In genomic region chr2:152048981-152049441, GRCm38 (mm10) we compare ENCODE assay signal across 8 mouse cellular contexts. TPM values are rescaled to one million over a fixed set of nuclear protein-coding genes. Genes with fewer than 3 reads are reported as not detected.
DNase-seq lines count a peak whose midpoint lies in the region; ATAC-seq and TF ChIP-seq lines count a peak whose summit lies in the region.

No protein-coding gene starts in this region.

- H3K9me3 ChIP-seq in limb, embryonic 10.5 days (replicated peaks): no peaks in the 10 kb centered on the region
- H3K9me3 ChIP-seq in neural tube, embryonic 15.5 days (replicated peaks): no peaks in the 10 kb centered on the region

- WGBS in spleen, adult 2 months: 1% methylated on average over 24 of the region's 24 CpGs
- under 1% methylated on average over 24 of the region's 24 CpGs for WGBS in limb, embryonic 10.5 days
- under 1% methylated on average over 24 of the region's 24 CpGs for WGBS in neural tube, embryonic 15.5 days

- no peak for TF ChIP-seq CTCF in spleen, adult 2 months (IDR thresholded peaks at IDR 0.05; ENCODE audit: extremely low read depth, insufficient read depth, insufficient read length, insufficient replicate concordance)

- TF ChIP-seq POLR2A in spleen, adult 2 months (IDR thresholded peaks at IDR 0.05; ENCODE audit: low read depth, low read length): no peak

- no peak overlapping the region for H3K27ac ChIP-seq in spleen, adult 2 months (ENCODE audit: insufficient read depth, low read length)
- peak overlapping the region; percentile 84 for H3K27ac ChIP-seq in limb, embryonic 10.5 days
- H3K27ac ChIP-seq in neural tube, embryonic 15.5 days (replicated peaks): peak overlapping the region; percentile 68

- H3K4me2 ChIP-seq in neural tube, embryonic 15.5 days: peak overlapping the region; percentile 97

- peaks cover 23% of the 10 kb centered on the region for H3K27me3 ChIP-seq in spleen, adult 2 months (ENCODE audit: control insufficient read depth, insufficient read depth, low read length)
- peaks cover 99% of the 10 kb centered on the region for H3K27me3 ChIP-seq in limb, embryonic 10.5 days (ENCODE audit: low read depth, poor library complexity, severe bottlenecking)
- H3K27me3 ChIP-seq in neural tube, embryonic 15.5 days (replicated peaks): peaks cover 2% of the 10 kb centered on the region; the same call in 1 of the 2 replicates

- peak overlapping the region; percentile 68 for H3K9ac ChIP-seq in neural tube, embryonic 15.5 days (replicated peaks)

- no peaks in the 10 kb centered on the region for H3K36me3 ChIP-seq in spleen, adult 2 months (ENCODE audit: control insufficient read depth, insufficient read depth, low read length)
- no peaks in the 10 kb centered on the region for H3K36me3 ChIP-seq in limb, embryonic 10.5 days
- no peaks in the 10 kb centered on the region for H3K36me3 ChIP-seq in neural tube, embryonic 15.5 days

- ATAC-seq in neural tube, embryonic 15.5 days (ENCODE audit: low FRiP score): peak; percentile 23; the same call in 1 of the 2 replicates

- DNase-seq in adrenal gland, adult 2 months: peak; percentile 51
- no peak for DNase-seq in adrenal gland, adult 18-20 months (ENCODE audit: low spot score in 2 of 2)
- no peak for DNase-seq in spleen, adult 2 months (ENCODE audit: low read depth in 1 of 2, low spot score in 2 of 2)
- no peak for DNase-seq in spleen, postnatal 36 days (ENCODE audit: low spot score in 2 of 2)
- peak; percentile 66 for DNase-seq in limb, embryonic 10.5 days (ENCODE audit: low spot score)
- DNase-seq in layer of hippocampus, postnatal 36 days: no peak
- no peak for DNase-seq in lung, postnatal 14 days

- H3K4me1 ChIP-seq in spleen, adult 2 months (ENCODE audit: control insufficient read depth, insufficient read depth, insufficient read length): peaks cover 3% of the 10 kb centered on the region; the same call in 1 of the 2 replicates
- peaks cover 37% of the 10 kb centered on the region for H3K4me1 ChIP-seq in limb, embryonic 10.5 days
- peaks cover 47% of the 10 kb centered on the region for H3K4me1 ChIP-seq in neural tube, embryonic 15.5 days

- H3K4me3 ChIP-seq in spleen, adult 2 months (ENCODE audit: extremely low read depth, insufficient read depth, insufficient read length): peak overlapping the region; percentile 7; the same call in 1 of the 2 replicates
- peak overlapping the region; percentile 59 for H3K4me3 ChIP-seq in limb, embryonic 10.5 days
- H3K4me3 ChIP-seq in neural tube, embryonic 15.5 days (replicated peaks): peak overlapping the region; percentile 51

RNA-seq across cellular contexts. Expression of gene Scrt2, which starts 32.3 kb away (rescaled TPM):
- total RNA-seq in adrenal gland, adult 2 months (2021): under 1 TPM; 0.21 to 0.35 TPM
- polyA plus RNA-seq in adrenal gland, adult 2 months (2012; rRNA removed): 0.27 and 0.36 TPM in 2 replicates
- under 1 TPM; 0.36 to 0.58 TPM for total RNA-seq in adrenal gland, adult 18-20 months (2021)
- not detected in 2 replicates for polyA plus RNA-seq in spleen, adult 2 months (2012; rRNA removed)
- not detected in 2 replicates for polyA plus RNA-seq in limb, embryonic 10.5 days (2016; fragmentation: Nextera tagmentation; extraction: Ambion mirVana)
- 7.5 and 9.2 TPM in 2 replicates for polyA plus RNA-seq in neural tube, embryonic 15.5 days (2015; fragmentation: Nextera tagmentation; extraction: Ambion mirVana)
- total RNA-seq in layer of hippocampus, postnatal 36 days (2021): 10 to 100 TPM; 25.1 to 27.1 TPM

RNA-seq across cellular contexts. Expression of gene Slc52a3, which starts 52.7 kb away (rescaled TPM):
- 1 to 10 TPM; 3.1 to 5.4 TPM for total RNA-seq in adrenal gland, adult 2 months (2021)
- 5.7 and 6.9 TPM in 2 replicates for polyA plus RNA-seq in adrenal gland, adult 2 months (2012; rRNA removed)
- total RNA-seq in adrenal gland, adult 18-20 months (2021): 1 to 10 TPM; 3.9 to 5.6 TPM
- 2.1 and 2.9 TPM in 2 replicates for polyA plus RNA-seq in spleen, adult 2 months (2012; rRNA removed)
- 0.77 and 1.3 TPM in 2 replicates for polyA plus RNA-seq in limb, embryonic 10.5 days (2016; fragmentation: Nextera tagmentation; extraction: Ambion mirVana)
- polyA plus RNA-seq in neural tube, embryonic 15.5 days (2015; fragmentation: Nextera tagmentation; extraction: Ambion mirVana): 1.4 and 1.7 TPM in 2 replicates
- 1 to 10 TPM; 2.8 to 3.0 TPM for total RNA-seq in layer of hippocampus, postnatal 36 days (2021)

RNA-seq across cellular contexts. Expression of gene Srxn1, which starts 56.3 kb away (rescaled TPM):
- 100 to 1,000 TPM; 188 to 772 TPM for total RNA-seq in adrenal gland, adult 2 months (2021)
- 315 and 608 TPM in 2 replicates for polyA plus RNA-seq in adrenal gland, adult 2 months (2012; rRNA removed)
- 100 to 1,000 TPM; 547 to 673 TPM for total RNA-seq in adrenal gland, adult 18-20 months (2021)
- 13.3 and 15.2 TPM in 2 replicates for polyA plus RNA-seq in spleen, adult 2 months (2012; rRNA removed)
- polyA plus RNA-seq in limb, embryonic 10.5 days (2016; fragmentation: Nextera tagmentation; extraction: Ambion mirVana): 8.0 and 9.6 TPM in 2 replicates
- polyA plus RNA-seq in neural tube, embryonic 15.5 days (2015; fragmentation: Nextera tagmentation; extraction: Ambion mirVana): 25.8 and 27.7 TPM in 2 replicates
- total RNA-seq in layer of hippocampus, postnatal 36 days (2021): 10 to 100 TPM; 71.6 to 77.6 TPM

Comparison
In these comparisons a context has a peak if more than half of its experiments do, and no peak if none do; other contexts are left out.
1. DNase-seq: peak in adrenal gland, adult 2 months (single experiment) and limb, embryonic 10.5 days (single experiment); none in adrenal gland, adult 18-20 months (0 of 2), spleen, adult 2 months (0 of 2), spleen, postnatal 36 days (0 of 2), layer of hippocampus, postnatal 36 days (0 of 2) and lung, postnatal 14 days (single experiment).
2. H3K4me3 ChIP-seq: peak in every context shown above with its lines; median percentile 59 in limb, embryonic 10.5 days; 51 in neural tube, embryonic 15.5 days; 7 in spleen, adult 2 months.
3. RNA of gene Srxn1, which starts 56.3 kb away (polyA plus RNA-seq): 315 to 608 TPM in adrenal gland, adult 2 months; 25.8 to 27.7 TPM in neural tube, embryonic 15.5 days, 13.3 to 15.2 TPM in spleen, adult 2 months and 8.0 to 9.6 TPM in limb, embryonic 10.5 days; every median in the first group is over 10 times any median in the second.